Mouse (Mus musculus): ENCODE results near the gene Slit2. TPM values are rescaled to one million over a fixed set of nuclear protein-coding genes. Genes with fewer than 3 reads are reported as not detected.
A peak's percentile ranks its signal among the peaks of the same experiment; 100 is the strongest.

The Slit2 gene
- polyA plus RNA-seq, 1 experiment from 2014 or later = 13.5 TPM

DNA sequence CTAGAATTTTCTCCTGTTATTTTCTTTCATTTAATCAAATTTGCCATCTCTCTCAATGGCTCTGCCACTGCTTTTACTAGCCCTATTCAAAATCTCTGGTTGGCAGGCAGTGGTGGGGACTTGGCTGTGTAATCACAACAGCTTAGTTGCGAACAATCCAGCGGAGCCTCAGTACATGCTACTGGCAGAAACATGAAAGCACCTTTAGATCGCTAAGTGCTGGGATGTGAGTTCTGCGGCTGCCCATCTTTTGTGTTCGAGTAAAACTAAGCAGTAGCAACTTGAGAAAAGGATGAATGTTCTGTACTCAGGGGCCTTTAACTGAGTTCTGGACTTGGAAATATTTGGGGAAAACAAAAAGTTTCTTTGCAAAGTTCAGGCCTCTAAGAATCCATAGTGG is 139.7 kb downstream of the Slit2 start:
- no peaks in the 10 kb centered on the region for H3K9me3 ChIP-seq (ENCODE audit: control insufficient read depth, low read length)
- no peaks in the 10 kb centered on the region for H3K36me3 ChIP-seq (ENCODE audit: control insufficient read depth, insufficient read depth)
- ATAC-seq = peak; percentile 81
- H3K4me3 ChIP-seq (replicated peaks; ENCODE audit: low read length) = no peak overlapping the region
- no peak overlapping the region for H3K4me2 ChIP-seq (ENCODE audit: low read length)
- no peak overlapping the region for H3K9ac ChIP-seq (replicated peaks; ENCODE audit: low read depth, low read length)
- H3K4me1 ChIP-seq (replicated peaks; ENCODE audit: control insufficient read depth, insufficient read depth, low read length) = peaks cover 2% of the 10 kb centered on the region; the same call in 1 of the 2 replicates
- H3K27me3 ChIP-seq (replicated peaks; ENCODE audit: control insufficient read depth, insufficient read depth, low read length) = no peaks in the 10 kb centered on the region
- H3K27ac ChIP-seq (ENCODE audit: low read length) = no peak overlapping the region
- 7% methylated on average over 5 of the region's 5 CpGs for WGBS

DNA sequence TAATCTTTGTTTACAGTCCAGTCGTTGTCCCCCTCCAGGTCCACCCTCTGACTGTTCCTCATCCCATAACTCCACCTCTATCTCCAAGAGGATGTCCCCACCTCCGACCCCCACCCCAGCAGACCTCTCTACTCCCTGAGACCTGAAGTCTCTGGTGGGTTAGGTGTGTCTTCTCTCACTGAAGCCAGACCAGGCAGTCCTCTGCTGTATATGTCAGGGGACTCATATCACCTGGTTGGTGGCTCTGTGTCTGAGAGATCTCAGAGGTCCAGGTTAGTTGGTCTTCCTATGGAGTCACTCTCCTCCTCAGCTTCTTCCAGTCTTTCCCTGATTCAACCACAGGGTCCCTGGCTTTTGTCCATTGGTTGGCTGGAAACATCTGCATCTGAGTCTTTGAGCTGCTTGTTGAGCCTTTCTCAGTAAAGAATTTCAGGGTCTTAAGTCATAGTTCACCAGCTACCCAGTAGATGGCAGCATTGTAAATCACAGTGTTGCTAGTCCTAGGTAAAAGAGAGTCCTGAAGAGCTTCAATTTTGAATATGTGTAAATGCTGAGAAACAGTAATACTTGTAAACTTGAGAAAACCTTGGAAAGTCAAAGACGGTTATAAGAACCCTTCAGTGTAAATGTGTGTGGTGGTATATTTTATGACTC is 143.0 kb downstream of the Slit2 start:
- H3K4me3 ChIP-seq (replicated peaks; ENCODE audit: low read length) = no peak overlapping the region
- no peak overlapping the region for H3K9ac ChIP-seq (replicated peaks; ENCODE audit: low read depth, low read length)
- no peaks in the 10 kb centered on the region for H3K9me3 ChIP-seq (ENCODE audit: control insufficient read depth, low read length)
- H3K27ac ChIP-seq (ENCODE audit: low read length) = no peak overlapping the region
- H3K36me3 ChIP-seq (ENCODE audit: control insufficient read depth, insufficient read depth) = no peaks in the 10 kb centered on the region
- H3K4me1 ChIP-seq (replicated peaks; ENCODE audit: control insufficient read depth, insufficient read depth, low read length) = peaks cover 2% of the 10 kb centered on the region; the same call in 1 of the 2 replicates
- H3K27me3 ChIP-seq (replicated peaks; ENCODE audit: control insufficient read depth, insufficient read depth, low read length) = no peaks in the 10 kb centered on the region
- no peak overlapping the region for H3K4me2 ChIP-seq (ENCODE audit: low read length)
- WGBS = 77% methylated on average over 3 of the region's 3 CpGs
- ATAC-seq = 0 out of 2 replicates have a peak, but pooled peaks have one; percentile 41

DNA sequence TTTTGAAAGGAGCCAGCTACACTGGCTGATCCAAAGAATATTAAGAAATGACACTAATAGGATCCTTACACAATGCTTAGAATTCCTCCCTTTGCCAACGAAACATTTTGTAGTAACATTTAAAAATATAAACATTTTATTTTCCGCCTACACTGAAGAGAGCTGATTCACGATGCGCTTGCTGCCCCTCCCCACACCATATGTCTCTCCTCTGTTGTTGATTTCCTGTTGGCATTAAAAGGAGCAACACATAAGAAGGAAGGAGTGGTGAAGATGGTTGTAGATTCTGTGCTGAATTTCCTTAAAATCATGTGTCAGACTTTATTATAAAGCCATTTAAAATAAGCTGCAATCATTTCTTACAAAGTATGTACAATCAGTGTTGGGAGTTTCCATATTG is 147.0 kb downstream of the Slit2 start:
- Histone ChIP-seq H3K4me1 (replicated peaks; ENCODE audit: control insufficient read depth, insufficient read depth, low read length) (no peaks in the 10 kb centered on the region), H3K27me3 (replicated peaks; ENCODE audit: control insufficient read depth, insufficient read depth, low read length) (no peaks in the 10 kb centered on the region), H3K27ac (ENCODE audit: low read length) (no peak overlapping the region), H3K4me3 (replicated peaks; ENCODE audit: low read length) (no peak overlapping the region), H3K4me2 (ENCODE audit: low read length) (no peak overlapping the region), H3K9ac (replicated peaks; ENCODE audit: low read depth, low read length) (no peak overlapping the region), H3K9me3 (ENCODE audit: control insufficient read depth, low read length) (no peaks in the 10 kb centered on the region), H3K36me3 (ENCODE audit: control insufficient read depth, insufficient read depth) (no peaks in the 10 kb centered on the region)
- WGBS = 61% methylated on average over 4 of the region's 4 CpGs
- peak; percentile 76 for ATAC-seq

DNA sequence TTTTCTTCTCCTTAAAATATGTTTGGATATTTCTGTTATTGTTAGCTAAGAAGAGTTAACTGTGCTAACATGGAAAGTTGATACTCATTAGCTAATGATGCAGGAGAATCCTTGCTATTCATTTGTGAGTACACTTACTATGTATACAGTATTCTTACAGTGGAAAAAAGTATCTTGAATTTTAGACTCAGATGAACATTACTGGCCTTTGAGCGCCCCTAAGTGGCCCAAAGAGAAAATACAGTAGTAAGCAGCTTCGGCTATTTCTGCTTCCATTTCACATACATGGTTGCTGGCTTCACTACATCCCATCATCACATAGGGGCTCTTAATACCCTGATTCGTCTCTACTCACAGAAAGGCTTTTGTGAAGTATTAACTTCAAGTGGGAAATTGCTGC is 153.6 kb downstream of the Slit2 start:
- 11% methylated on average over 3 of the region's 3 CpGs for WGBS
- H3K27me3 ChIP-seq (replicated peaks; ENCODE audit: control insufficient read depth, insufficient read depth, low read length) = no peaks in the 10 kb centered on the region; the same call in 1 of the 2 replicates
- no peaks in the 10 kb centered on the region for H3K36me3 ChIP-seq (ENCODE audit: control insufficient read depth, insufficient read depth)
- H3K27ac ChIP-seq (ENCODE audit: low read length) = no peak overlapping the region
- H3K4me2 ChIP-seq (ENCODE audit: low read length) = no peak overlapping the region
- H3K4me1 ChIP-seq (replicated peaks; ENCODE audit: control insufficient read depth, insufficient read depth, low read length) = no peaks in the 10 kb centered on the region
- no peak overlapping the region for H3K9ac ChIP-seq (replicated peaks; ENCODE audit: low read depth, low read length)
- H3K9me3 ChIP-seq (ENCODE audit: control insufficient read depth, low read length) = no peaks in the 10 kb centered on the region
- ATAC-seq = peak; percentile 58
- H3K4me3 ChIP-seq (replicated peaks; ENCODE audit: low read length) = no peak overlapping the region

DNA sequence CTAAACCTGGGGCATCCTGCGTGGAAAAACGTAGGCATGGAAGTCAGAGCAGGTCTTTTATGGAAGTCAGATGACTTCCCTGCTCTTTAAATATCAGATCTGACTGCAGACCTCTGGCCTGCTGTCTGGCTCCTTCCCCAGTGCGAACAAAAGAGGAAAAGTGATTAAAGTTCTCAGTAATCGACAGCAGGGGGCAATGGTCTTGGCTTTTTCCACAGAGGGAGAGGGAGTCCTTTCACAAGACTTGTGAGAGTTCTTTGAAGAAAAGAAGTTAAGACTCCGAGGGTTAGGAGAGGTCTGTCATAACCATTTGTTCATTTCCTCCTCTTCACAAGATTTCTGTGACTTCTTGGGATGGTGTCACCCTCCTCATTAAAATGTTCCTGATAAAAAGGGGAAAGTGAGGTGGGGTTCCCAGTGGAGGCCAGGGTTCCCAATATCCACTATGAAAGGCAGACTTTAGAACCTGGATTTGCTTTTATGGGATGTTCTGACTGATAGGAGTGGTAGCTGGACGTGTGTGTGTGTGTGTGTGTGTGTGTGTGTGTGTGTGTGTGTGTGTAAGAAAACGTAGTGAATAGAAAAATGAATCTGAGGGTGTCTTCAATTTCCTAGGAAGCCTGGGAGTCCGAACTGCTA is 156.0 kb downstream of the Slit2 start:
- Histone ChIP-seq H3K4me1 (replicated peaks; ENCODE audit: control insufficient read depth, insufficient read depth, low read length) (no peaks in the 10 kb centered on the region), H3K9me3 (ENCODE audit: control insufficient read depth, low read length) (no peaks in the 10 kb centered on the region), H3K27me3 (replicated peaks; ENCODE audit: control insufficient read depth, insufficient read depth, low read length) (no peaks in the 10 kb centered on the region; the same call in 1 of the 2 replicates), H3K4me3 (replicated peaks; ENCODE audit: low read length) (no peak overlapping the region), H3K4me2 (ENCODE audit: low read length) (no peak overlapping the region), H3K9ac (replicated peaks; ENCODE audit: low read depth, low read length) (no peak overlapping the region), H3K27ac (ENCODE audit: low read length) (no peak overlapping the region), H3K36me3 (ENCODE audit: control insufficient read depth, insufficient read depth) (no peaks in the 10 kb centered on the region)
- WGBS = 3% methylated on average over 8 of the region's 8 CpGs
- ATAC-seq = peak; percentile 26; the same call in 1 of the 2 replicates

DNA sequence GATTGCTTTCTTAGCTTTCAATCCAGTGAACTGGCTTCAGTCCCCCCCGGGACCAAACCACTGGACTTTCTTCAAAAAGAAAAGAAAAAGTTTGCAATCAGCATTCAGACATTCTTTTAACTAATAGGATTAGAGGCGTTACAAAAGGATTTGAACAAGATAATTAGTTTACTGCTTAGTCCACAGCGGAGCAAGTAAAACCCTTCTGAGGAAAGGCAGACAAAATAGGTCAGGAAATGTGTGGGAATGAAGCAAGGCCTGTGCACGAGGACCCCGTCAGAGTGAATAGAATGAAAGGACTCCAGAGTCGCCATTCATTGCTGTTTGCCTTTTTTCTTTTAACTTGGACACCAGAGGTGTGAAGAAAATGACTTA is 156.5 kb downstream of the Slit2 start:
- Histone ChIP-seq H3K9ac (replicated peaks; ENCODE audit: low read depth, low read length) (no peak overlapping the region), H3K4me3 (replicated peaks; ENCODE audit: low read length) (no peak overlapping the region), H3K27me3 (replicated peaks; ENCODE audit: control insufficient read depth, insufficient read depth, low read length) (no peaks in the 10 kb centered on the region; the same call in 1 of the 2 replicates), H3K27ac (ENCODE audit: low read length) (no peak overlapping the region), H3K4me2 (ENCODE audit: low read length) (no peak overlapping the region), H3K4me1 (replicated peaks; ENCODE audit: control insufficient read depth, insufficient read depth, low read length) (no peaks in the 10 kb centered on the region), H3K36me3 (ENCODE audit: control insufficient read depth, insufficient read depth) (no peaks in the 10 kb centered on the region), H3K9me3 (ENCODE audit: control insufficient read depth, low read length) (no peaks in the 10 kb centered on the region)
- WGBS = 2% methylated on average over 6 of the region's 6 CpGs
- ATAC-seq = no peak

DNA sequence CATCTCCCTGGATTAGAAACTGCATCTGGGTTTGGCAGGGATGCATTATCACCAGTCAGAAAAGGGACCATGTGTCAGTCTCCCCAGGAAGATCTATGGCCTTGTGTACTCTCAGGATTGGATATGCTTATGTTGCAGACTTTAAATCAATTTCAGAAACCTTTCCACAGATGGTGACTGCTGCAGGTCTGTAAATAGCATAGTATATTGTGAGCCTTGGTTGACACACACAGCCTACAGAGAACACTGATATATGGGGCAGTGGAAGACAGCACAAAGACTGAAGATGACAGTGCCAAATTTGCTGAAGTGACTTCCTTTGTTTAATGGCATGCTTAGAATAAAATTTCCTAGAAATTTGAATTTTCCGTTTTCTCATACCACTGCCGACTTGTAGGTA is 163.1 kb downstream of the Slit2 start:
- Histone ChIP-seq H3K27me3 (replicated peaks; ENCODE audit: control insufficient read depth, insufficient read depth, low read length) (no peaks in the 10 kb centered on the region; the same call in 1 of the 2 replicates), H3K4me3 (replicated peaks; ENCODE audit: low read length) (no peak overlapping the region), H3K36me3 (ENCODE audit: control insufficient read depth, insufficient read depth) (no peaks in the 10 kb centered on the region), H3K9me3 (ENCODE audit: control insufficient read depth, low read length) (no peaks in the 10 kb centered on the region), H3K4me1 (replicated peaks; ENCODE audit: control insufficient read depth, insufficient read depth, low read length) (no peaks in the 10 kb centered on the region), H3K9ac (replicated peaks; ENCODE audit: low read depth, low read length) (no peak overlapping the region), H3K4me2 (ENCODE audit: low read length) (no peak overlapping the region), H3K27ac (ENCODE audit: low read length) (no peak overlapping the region)
- 93% methylated on average over 2 of the region's 2 CpGs for WGBS
- no peak for ATAC-seq

DNA sequence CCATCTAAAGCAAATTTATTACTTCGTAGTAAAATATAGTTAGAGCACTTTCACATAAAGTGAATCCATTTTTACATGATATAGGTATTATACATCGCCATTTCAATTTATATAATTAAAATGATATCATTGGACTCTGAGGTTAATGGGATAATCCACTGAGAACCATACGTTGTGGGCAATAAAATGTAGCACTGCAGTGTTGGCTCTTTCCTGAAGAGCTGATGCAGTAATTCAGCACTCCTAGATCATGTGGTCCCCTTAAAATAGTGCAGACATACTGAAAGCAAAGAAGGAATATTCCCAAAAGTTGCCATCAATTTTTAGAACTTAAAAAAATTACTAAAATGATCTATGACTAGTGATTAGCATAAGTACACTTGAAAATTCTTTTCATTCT is 177.9 kb downstream of the Slit2 start:
- ATAC-seq = no peak
- Histone ChIP-seq H3K9ac (replicated peaks; ENCODE audit: low read depth, low read length) (no peak overlapping the region), H3K36me3 (ENCODE audit: control insufficient read depth, insufficient read depth) (no peaks in the 10 kb centered on the region), H3K9me3 (ENCODE audit: control insufficient read depth, low read length) (no peaks in the 10 kb centered on the region), H3K4me1 (replicated peaks; ENCODE audit: control insufficient read depth, insufficient read depth, low read length) (no peaks in the 10 kb centered on the region), H3K4me2 (ENCODE audit: low read length) (no peak overlapping the region), H3K27me3 (replicated peaks; ENCODE audit: control insufficient read depth, insufficient read depth, low read length) (no peaks in the 10 kb centered on the region), H3K4me3 (replicated peaks; ENCODE audit: low read length) (no peak overlapping the region), H3K27ac (ENCODE audit: low read length) (no peak overlapping the region)
- WGBS = 94% methylated on average over 3 of the region's 3 CpGs

DNA sequence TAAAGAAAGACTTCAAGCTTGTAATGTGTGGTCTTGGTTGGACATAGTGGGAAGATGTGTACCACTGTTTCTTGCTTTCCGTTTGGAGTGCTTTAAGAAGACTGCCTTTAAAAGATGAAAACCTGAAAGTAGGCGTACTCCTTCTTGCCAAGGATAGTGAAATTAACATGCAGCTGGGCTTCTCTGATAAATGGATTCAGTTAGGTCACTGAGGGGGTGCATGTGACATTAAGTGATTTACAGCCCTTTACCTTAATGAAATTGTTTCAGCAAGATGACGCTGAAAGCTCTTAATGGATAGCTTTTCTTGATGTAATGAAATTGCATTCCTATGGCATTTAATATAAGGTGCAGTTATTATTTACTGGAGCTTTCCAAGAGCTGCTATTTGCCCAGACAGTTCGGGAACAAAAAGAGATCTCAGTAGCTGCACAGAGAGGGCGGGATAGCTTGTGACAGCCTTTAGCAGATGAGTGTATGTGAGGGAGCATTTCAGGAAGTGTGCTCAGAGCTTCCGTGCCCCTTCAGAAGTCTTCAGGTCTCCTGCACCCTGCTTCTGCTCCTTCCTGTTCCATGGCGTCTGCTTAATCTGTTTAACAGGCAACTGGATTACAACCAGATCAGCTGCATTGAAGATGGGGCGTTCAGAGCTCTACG is 198.8 kb downstream of the Slit2 start:
- Histone ChIP-seq H3K4me1 (replicated peaks; ENCODE audit: control insufficient read depth, insufficient read depth, low read length) (no peaks in the 10 kb centered on the region), H3K9me3 (ENCODE audit: control insufficient read depth, low read length) (no peaks in the 10 kb centered on the region), H3K27me3 (replicated peaks; ENCODE audit: control insufficient read depth, insufficient read depth, low read length) (no peaks in the 10 kb centered on the region), H3K27ac (ENCODE audit: low read length) (no peak overlapping the region), H3K9ac (replicated peaks; ENCODE audit: low read depth, low read length) (no peak overlapping the region), H3K36me3 (ENCODE audit: control insufficient read depth, insufficient read depth) (no peaks in the 10 kb centered on the region), H3K4me3 (replicated peaks; ENCODE audit: low read length) (no peak overlapping the region), H3K4me2 (ENCODE audit: low read length) (no peak overlapping the region)
- no peak for ATAC-seq
- WGBS = 59% methylated on average over 9 of the region's 9 CpGs

Data from forebrain, embryonic 16.5 days (tissue).